Mouse (Mus musculus): ENCODE data around the gene Ptprd. TPM values are rescaled to one million over a fixed set of nuclear protein-coding genes. Genes with fewer than 3 reads are reported as not detected.

The Ptprd gene
- total RNA-seq, 2 experiments from 2014 or later: 8.9 to 9.2 TPM

GRCm38 (mm10) chr4:76290484-76290818, 1921.3 kb downstream of the Ptprd start:
- intact Hi-C loops (cut with DNase I): no loop called here
- no peak for DNase-seq (ENCODE audit: low spot score)

- intact Hi-C loops (cut with DNase I): no loop called here
- DNase-seq (ENCODE audit: low spot score): no peak
These were observed 1921.9 kb downstream of the Ptprd start for GRCm38 (mm10) chr4:76289612-76290483.

GRCm38 (mm10) chr4:76286016-76286415, 1925.7 kb downstream of the Ptprd start:
- intact Hi-C loops (cut with DNase I): no loop called here
- no peak for DNase-seq (ENCODE audit: low spot score)

GRCm38 (mm10) chr4:76282886-76283285, 1928.9 kb downstream of the Ptprd start:
- intact Hi-C loops (cut with DNase I): no loop called here
- no peak for DNase-seq (ENCODE audit: low spot score)

- no peak for DNase-seq (ENCODE audit: low spot score)
- intact Hi-C loops (cut with DNase I): no loop called here
These were observed 1949.0 kb downstream of the Ptprd start for GRCm38 (mm10) chr4:76262727-76263126.

- DNase-seq (ENCODE audit: low spot score): no peak
- intact Hi-C loops (cut with DNase I): no loop called here
These were observed 1951.1 kb downstream of the Ptprd start for GRCm38 (mm10) chr4:76260686-76261085.

GRCm38 (mm10) chr4:76260286-76260685, 1951.5 kb downstream of the Ptprd start:
- no peak for DNase-seq (ENCODE audit: low spot score)
- intact Hi-C loops (cut with DNase I): no loop called here

GRCm38 (mm10) chr4:76259636-76260035, 1952.1 kb downstream of the Ptprd start:
- intact Hi-C loops (cut with DNase I): no loop called here
- DNase-seq (ENCODE audit: low spot score): no peak

GRCm38 (mm10) chr4:76244371-76244770, 1967.4 kb downstream of the Ptprd start:
- DNase-seq (ENCODE audit: low spot score): no peak
- intact Hi-C loops (cut with DNase I): no loop called here

- DNase-seq (ENCODE audit: low spot score): no peak
- intact Hi-C loops (cut with DNase I): no loop called here
These were observed 1970.2 kb downstream of the Ptprd start for GRCm38 (mm10) chr4:76241542-76241941.

GRCm38 (mm10) chr4:76241140-76241539, 1970.6 kb downstream of the Ptprd start:
- intact Hi-C loops (cut with DNase I): no loop called here

GRCm38 (mm10) chr4:76239063-76239462, 1972.7 kb downstream of the Ptprd start:
- intact Hi-C loops (cut with DNase I): no loop called here
- no peak for DNase-seq (ENCODE audit: low spot score)

More at GRCm38 (mm10) chr4:76241140-76241539, 1970.6 kb downstream of the Ptprd start:
- no peak for DNase-seq (ENCODE audit: low spot score)

GRCm38 (mm10) chr4:76238577-76238976, 1973.2 kb downstream of the Ptprd start:
- no peak for DNase-seq (ENCODE audit: low spot score)
- intact Hi-C loops (cut with DNase I): no loop called here

- no peak for DNase-seq (ENCODE audit: low spot score)
- intact Hi-C loops (cut with DNase I): no loop called here
These were observed 1973.9 kb downstream of the Ptprd start for GRCm38 (mm10) chr4:76237827-76238226.

- no peak for DNase-seq (ENCODE audit: low spot score)
- intact Hi-C loops (cut with DNase I): no loop called here
These were observed 1988.0 kb downstream of the Ptprd start for GRCm38 (mm10) chr4:76223720-76224119.

GRCm38 (mm10) chr4:76222520-76222919, 1989.2 kb downstream of the Ptprd start:
- no peak for DNase-seq (ENCODE audit: low spot score)
- intact Hi-C loops (cut with DNase I): no loop called here

- intact Hi-C loops (cut with DNase I): no loop called here
- no peak for DNase-seq (ENCODE audit: low spot score)
These were observed 1993.7 kb downstream of the Ptprd start for GRCm38 (mm10) chr4:76218065-76218464.

- intact Hi-C loops (cut with DNase I): no loop called here
- no peak for DNase-seq (ENCODE audit: low spot score)
These were observed 1996.6 kb downstream of the Ptprd start for GRCm38 (mm10) chr4:76215141-76215540.

GRCm38 (mm10) chr4:76199321-76199720, 2012.4 kb downstream of the Ptprd start:
- no peak for DNase-seq (ENCODE audit: low spot score)
- intact Hi-C loops (cut with DNase I): no loop called here

- intact Hi-C loops (cut with DNase I): no loop called here
These were observed 2017.0 kb downstream of the Ptprd start for GRCm38 (mm10) chr4:76194762-76195161.

GRCm38 (mm10) chr4:76193496-76193895, 2018.3 kb downstream of the Ptprd start:
- no peak for DNase-seq (ENCODE audit: low spot score)

More at GRCm38 (mm10) chr4:76194762-76195161, 2017.0 kb downstream of the Ptprd start:
- no peak for DNase-seq (ENCODE audit: low spot score)

GRCm38 (mm10) chr4:76192031-76192430, 2019.7 kb downstream of the Ptprd start:
- intact Hi-C loops (cut with DNase I): no loop called here
- DNase-seq (ENCODE audit: low spot score): no peak

More at GRCm38 (mm10) chr4:76193496-76193895, 2018.3 kb downstream of the Ptprd start:
- intact Hi-C loops (cut with DNase I): no loop called here
